Mouse (Mus musculus): Measurements from ENCODE around the gene Erc1. TPM values are rescaled to one million over a fixed set of nuclear protein-coding genes. Genes with fewer than 3 reads are reported as not detected.
"Not testable (repeated sequence)": the region's sequence is repeated elsewhere in the genome, so short reads cannot be mapped to it uniquely, and the experiment has no call there.

Gene Erc1
- polyA plus RNA-seq, 1 experiment from 2014 or later, result 6.5 TPM

DNA sequence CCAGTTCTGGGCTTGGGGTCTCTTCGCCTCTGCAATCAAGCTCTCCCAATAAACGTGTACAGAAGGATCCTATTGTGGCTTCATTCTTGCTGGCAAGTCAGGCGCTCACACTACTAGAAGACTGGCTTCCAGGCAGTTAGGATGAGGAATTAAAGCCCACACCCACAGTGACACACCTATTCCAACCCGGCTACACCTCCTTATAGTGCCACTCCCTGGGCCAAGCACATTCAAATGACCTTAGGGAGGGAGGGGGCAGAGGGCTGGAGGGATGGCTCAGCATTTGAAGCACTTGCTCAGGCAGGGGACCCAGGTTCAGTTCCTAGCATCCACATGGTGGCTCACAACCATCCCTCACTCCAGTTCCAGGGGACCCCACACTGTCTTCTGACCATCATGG is 29.4 kb downstream of the Erc1 start:
- ATAC-seq (ENCODE audit: low FRiP score, low TSS enrichment) (no peak), DNase-seq (ENCODE audit: low spot score) (no peak)
- WGBS, result 88% methylated on average over 4 of the region's 4 CpGs
- H3K4me3 ChIP-seq (ENCODE audit: low read depth, low read length), result no peak overlapping the region
- H3K27ac ChIP-seq (replicated peaks), result no peak overlapping the region
- H3K4me2 ChIP-seq (replicated peaks; ENCODE audit: low read depth), result no peak overlapping the region
- H3K4me1 ChIP-seq (replicated peaks; ENCODE audit: control insufficient read depth, insufficient read depth), result no peaks in the 10 kb centered on the region
- H3K27me3 ChIP-seq (ENCODE audit: control insufficient read depth, insufficient read depth, low read length), result no peaks in the 10 kb centered on the region
- TF ChIP-seq EP300 (optimal IDR thresholded peaks at IDR 0.05) (no peak), CTCF (IDR thresholded peaks at IDR 0.05; ENCODE audit: low read depth) (no peak)
- no peaks in the 10 kb centered on the region for H3K9me3 ChIP-seq (ENCODE audit: control insufficient read depth, low read length)
- H3K36me3 ChIP-seq (ENCODE audit: control insufficient read depth, insufficient read depth, low read length), result no peaks in the 10 kb centered on the region
- H3K9ac ChIP-seq (ENCODE audit: low read length), result no peak overlapping the region

DNA sequence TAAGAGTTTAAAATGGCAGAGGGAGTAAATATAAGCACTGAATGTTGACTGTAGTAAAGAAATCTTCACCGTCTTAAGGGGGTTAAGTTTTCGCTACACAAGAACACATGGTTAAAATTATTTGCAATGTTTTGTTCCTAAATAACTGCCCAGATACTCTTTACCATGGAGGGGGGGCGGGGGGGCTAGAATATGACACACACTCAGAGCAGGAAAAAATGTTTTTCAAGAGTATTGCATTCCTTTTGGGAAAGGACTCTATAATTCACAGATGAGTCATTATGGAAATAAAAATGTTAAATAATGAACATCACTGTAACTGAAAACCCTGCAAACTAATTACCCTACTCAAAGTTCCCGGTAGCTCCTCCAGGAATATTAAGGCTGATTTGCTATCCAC is 32.5 kb downstream of the Erc1 start:
- no peak overlapping the region for H3K4me3 ChIP-seq (ENCODE audit: low read depth, low read length)
- H3K36me3 ChIP-seq (ENCODE audit: control insufficient read depth, insufficient read depth, low read length), result no peaks in the 10 kb centered on the region
- ATAC-seq (ENCODE audit: low FRiP score, low TSS enrichment) (no peak), DNase-seq (ENCODE audit: low spot score) (no peak)
- no peaks in the 10 kb centered on the region for H3K4me1 ChIP-seq (replicated peaks; ENCODE audit: control insufficient read depth, insufficient read depth)
- H3K4me2 ChIP-seq (replicated peaks; ENCODE audit: low read depth), result no peak overlapping the region
- no peaks in the 10 kb centered on the region for H3K27me3 ChIP-seq (ENCODE audit: control insufficient read depth, insufficient read depth, low read length)
- H3K27ac ChIP-seq (replicated peaks), result no peak overlapping the region
- H3K9me3 ChIP-seq (ENCODE audit: control insufficient read depth, low read length), result no peaks in the 10 kb centered on the region
- no peak overlapping the region for H3K9ac ChIP-seq (ENCODE audit: low read length)
- 83% methylated on average over 4 of the region's 4 CpGs for WGBS
- TF ChIP-seq CTCF (IDR thresholded peaks at IDR 0.05; ENCODE audit: low read depth) (no peak), EP300 (optimal IDR thresholded peaks at IDR 0.05) (no peak)

DNA sequence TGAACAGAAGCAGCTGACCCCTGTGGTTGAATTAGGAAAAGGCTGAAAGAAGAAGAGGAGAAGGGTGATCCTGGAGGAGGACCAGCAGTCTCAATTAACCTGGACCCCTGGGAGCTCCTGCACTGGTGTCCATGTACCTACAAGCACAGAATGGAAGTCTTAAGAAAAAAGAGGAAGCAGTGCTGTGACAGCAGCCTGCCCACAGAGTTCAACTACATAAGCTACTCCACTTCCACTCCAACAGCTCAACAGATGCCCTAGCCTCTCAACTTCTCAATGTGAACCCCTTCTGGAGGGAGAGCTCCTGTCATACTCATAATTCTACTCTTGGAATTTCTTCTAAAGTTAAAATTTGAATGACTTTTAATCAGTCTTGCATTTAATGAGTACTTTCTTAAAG is 34.9 kb downstream of the Erc1 start:
- H3K27ac ChIP-seq (replicated peaks); H3K4me3 ChIP-seq (ENCODE audit: low read depth, low read length); H3K9me3 ChIP-seq (ENCODE audit: control insufficient read depth, low read length); H3K9ac ChIP-seq (ENCODE audit: low read length); H3K36me3 ChIP-seq (ENCODE audit: control insufficient read depth, insufficient read depth, low read length); H3K4me2 ChIP-seq (replicated peaks; ENCODE audit: low read depth); ATAC-seq (ENCODE audit: low FRiP score, low TSS enrichment); DNase-seq (ENCODE audit: low spot score); H3K4me1 ChIP-seq (replicated peaks; ENCODE audit: control insufficient read depth, insufficient read depth); H3K27me3 ChIP-seq (ENCODE audit: control insufficient read depth, insufficient read depth, low read length): not testable (repeated sequence)

DNA sequence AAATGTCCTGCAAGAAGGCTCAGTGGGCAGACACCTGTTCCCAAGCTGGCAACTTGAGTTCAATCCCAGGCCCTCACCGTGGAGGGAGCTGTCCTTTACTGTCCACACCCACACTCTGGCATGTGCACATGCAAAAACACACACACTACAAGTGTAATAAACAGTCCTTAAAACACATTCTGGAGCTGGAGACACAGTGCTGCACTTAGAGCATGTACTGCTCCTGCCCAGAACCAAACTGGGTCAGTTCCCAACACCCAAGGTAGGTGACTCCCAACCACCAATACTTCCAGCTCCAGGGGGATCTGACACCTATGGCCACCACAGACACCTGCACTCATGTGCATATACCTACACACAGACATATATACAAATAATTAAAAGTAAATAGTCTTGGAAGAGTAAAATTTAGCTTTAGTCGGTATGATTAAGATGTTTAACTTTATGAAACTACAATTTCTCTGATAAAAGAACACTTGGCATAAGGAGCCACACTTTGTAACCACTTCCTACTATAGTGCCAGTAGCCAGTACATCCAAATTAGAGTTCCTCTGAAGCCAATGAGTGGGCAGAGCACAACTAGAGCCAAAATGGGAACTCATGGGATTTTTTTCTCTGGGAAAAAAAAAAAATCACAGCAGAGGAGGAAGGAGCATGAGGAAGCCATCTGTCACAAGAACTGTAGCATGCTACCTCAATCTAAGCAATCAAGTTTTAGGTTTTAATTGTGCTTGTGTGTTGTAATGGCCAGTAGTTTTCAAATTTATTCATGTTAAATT is 39.1 kb downstream of the Erc1 start:
- H3K4me2 ChIP-seq (replicated peaks; ENCODE audit: low read depth), result no peak overlapping the region
- no peaks in the 10 kb centered on the region for H3K27me3 ChIP-seq (ENCODE audit: control insufficient read depth, insufficient read depth, low read length)
- no peak overlapping the region for H3K9ac ChIP-seq (ENCODE audit: low read length)
- no peak overlapping the region for H3K4me3 ChIP-seq (ENCODE audit: low read depth, low read length)
- no peak for TF ChIP-seq CTCF (IDR thresholded peaks at IDR 0.05; ENCODE audit: low read depth)
- TF ChIP-seq EP300 (optimal IDR thresholded peaks at IDR 0.05), result no peak
- DNase-seq (ENCODE audit: low spot score) (no peak), ATAC-seq (ENCODE audit: low FRiP score, low TSS enrichment) (no peak)
- H3K4me1 ChIP-seq (replicated peaks; ENCODE audit: control insufficient read depth, insufficient read depth), result no peaks in the 10 kb centered on the region
- 85% methylated on average over 2 of the region's 2 CpGs for WGBS
- H3K27ac ChIP-seq (replicated peaks), result no peak overlapping the region
- no peaks in the 10 kb centered on the region for H3K9me3 ChIP-seq (ENCODE audit: control insufficient read depth, low read length)
- no peaks in the 10 kb centered on the region for H3K36me3 ChIP-seq (ENCODE audit: control insufficient read depth, insufficient read depth, low read length)

DNA sequence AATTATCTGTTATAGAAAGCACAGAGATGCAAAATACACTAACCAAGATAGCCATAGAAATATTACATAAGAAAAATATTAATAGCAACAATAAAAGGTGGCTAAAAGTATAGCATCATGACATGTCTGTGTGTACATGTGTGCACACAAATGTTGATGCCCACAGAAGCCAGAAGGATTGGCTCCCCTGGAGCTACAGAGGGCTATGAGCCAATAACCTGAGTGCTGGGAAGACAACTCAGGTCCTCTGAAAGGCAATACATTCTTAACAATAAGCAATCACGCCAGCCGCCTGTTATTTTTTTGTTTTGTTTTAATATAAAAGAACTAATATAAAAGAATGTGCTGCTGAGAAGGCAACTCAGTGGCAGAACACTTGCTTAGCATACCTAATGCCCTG is 44.7 kb downstream of the Erc1 start:
- Histone ChIP-seq H3K4me1 (replicated peaks; ENCODE audit: control insufficient read depth, insufficient read depth) (no peaks in the 10 kb centered on the region), H3K4me3 (ENCODE audit: low read depth, low read length) (no peak overlapping the region), H3K27me3 (ENCODE audit: control insufficient read depth, insufficient read depth, low read length) (no peaks in the 10 kb centered on the region), H3K36me3 (ENCODE audit: control insufficient read depth, insufficient read depth, low read length) (no peaks in the 10 kb centered on the region), H3K27ac (replicated peaks) (no peak overlapping the region), H3K4me2 (replicated peaks; ENCODE audit: low read depth) (no peak overlapping the region), H3K9me3 (ENCODE audit: control insufficient read depth, low read length) (no peaks in the 10 kb centered on the region), H3K9ac (ENCODE audit: low read length) (no peak overlapping the region)
- TF ChIP-seq EP300 (optimal IDR thresholded peaks at IDR 0.05) (no peak), CTCF (IDR thresholded peaks at IDR 0.05; ENCODE audit: low read depth) (no peak)
- ATAC-seq (ENCODE audit: low FRiP score, low TSS enrichment) (no peak), DNase-seq (ENCODE audit: low spot score) (no peak)
- WGBS, result 80% methylated on average over 2 of the region's 2 CpGs

DNA sequence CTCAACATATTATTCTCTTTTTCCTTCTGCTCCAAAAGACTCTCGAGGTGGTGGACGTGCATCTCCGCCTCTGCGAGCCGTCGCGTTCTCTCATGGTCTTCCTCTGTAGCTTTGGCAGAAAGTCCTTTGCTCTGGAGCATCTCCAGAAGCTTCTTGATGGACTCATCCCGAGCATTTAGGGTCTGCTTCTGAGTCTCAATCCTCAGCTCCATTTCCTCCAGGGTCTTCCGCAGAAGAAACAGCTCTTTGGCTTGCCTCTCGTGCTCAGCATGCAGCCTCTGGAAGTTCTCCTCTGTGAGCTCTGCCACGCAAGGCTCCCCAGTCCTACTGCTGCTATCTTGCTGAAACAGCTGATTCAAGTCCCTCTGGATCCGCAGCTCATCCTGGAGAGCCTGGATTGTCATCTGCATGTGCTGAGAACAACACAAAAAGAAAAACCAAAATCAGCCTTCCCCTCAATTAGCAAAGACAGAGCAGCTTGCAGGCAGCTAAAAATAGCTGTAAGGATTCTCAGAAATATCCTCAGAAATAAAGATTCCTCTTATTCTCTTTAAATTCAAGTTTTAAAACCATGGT is 51.0 kb downstream of the Erc1 start:
- Histone ChIP-seq H3K4me1 (replicated peaks; ENCODE audit: control insufficient read depth, insufficient read depth) (no peaks in the 10 kb centered on the region), H3K9ac (ENCODE audit: low read length) (no peak overlapping the region), H3K4me3 (ENCODE audit: low read depth, low read length) (no peak overlapping the region), H3K36me3 (ENCODE audit: control insufficient read depth, insufficient read depth, low read length) (no peaks in the 10 kb centered on the region), H3K27me3 (ENCODE audit: control insufficient read depth, insufficient read depth, low read length) (no peaks in the 10 kb centered on the region), H3K27ac (replicated peaks) (no peak overlapping the region), H3K9me3 (ENCODE audit: control insufficient read depth, low read length) (no peaks in the 10 kb centered on the region), H3K4me2 (replicated peaks; ENCODE audit: low read depth) (no peak overlapping the region)
- 92% methylated on average over 12 of the region's 12 CpGs for WGBS
- no peak for DNase-seq (ENCODE audit: low spot score)
- TF ChIP-seq EP300 (optimal IDR thresholded peaks at IDR 0.05), result no peak
- no peak for TF ChIP-seq CTCF (IDR thresholded peaks at IDR 0.05; ENCODE audit: low read depth)
- ATAC-seq (ENCODE audit: low FRiP score, low TSS enrichment), result no peak

All from stomach, postnatal 0 days (tissue).